Mouse (Mus musculus) bone marrow, adult 2 months (tissue): ENCODE measurements around the gene Litaf. TPM values are rescaled to one million over a fixed set of nuclear protein-coding genes. Genes with fewer than 3 reads are reported as not detected.

Source experiments
- H3K27ac ChIP-seq: fragments of 200-500 bp; 2 replicates; pipeline ENCODE4 v1.5.1; 2012; ENCODE audit warnings: low read depth, mild to moderate bottlenecking, control low read depth, inconsistent platforms, low read length; ENCODE audit not compliant: control insufficient read depth, poor library complexity, insufficient read depth
- H3K4me1 ChIP-seq: fragments of 200-500 bp; 2 replicates; pipeline ENCODE4 v1.6.1; 2011; ENCODE audit warnings: low read length; ENCODE audit not compliant: control insufficient read depth, insufficient read depth
- H3K4me3 ChIP-seq: fragments of 200-500 bp; replicated peaks from 2 replicates; pipeline ENCODE3; 2011; ENCODE audit warnings: mild to moderate bottlenecking, low read depth, low read length, control low read depth; ENCODE audit not compliant: control insufficient read depth
- CTCF ChIP-seq: fragments of 200-500 bp; IDR thresholded peaks from 2 replicates; pipeline ENCODE4 v1.5.1; 2011; ENCODE audit warnings: low read length, control low read depth; ENCODE audit not compliant: control insufficient read depth, insufficient read depth
- POLR2A ChIP-seq: fragments of 200-500 bp; IDR thresholded peaks from 2 replicates; pipeline ENCODE4 v1.6.1; 2011; ENCODE audit warnings: low read depth, mild to moderate bottlenecking, control low read depth, low read length, borderline replicate concordance; ENCODE audit not compliant: control insufficient read depth
- WGBS: fragments of 180-500 bp; shearing (Covaris S2); methylation state at CpG from one replicate; pipeline ENCODE4 v1.1.7; 2018; 5-methylcytosine and 5-hydroxymethylcytosine counted together
- polyA plus RNA-seq: library from polyadenylated mRNA; stranded (reverse); fragments of >200 nt; gene quantifications from 2 replicates; pipeline ENCODE4 v1.2.4, GENCODE M21; 2011; ENCODE audit warnings: low replicate concordance; ENCODE audit not compliant: missing spikeins, insufficient read depth, insufficient read length

The Litaf gene
- polyA plus RNA-seq, 1 experiment: 41.1 TPM

DNA sequence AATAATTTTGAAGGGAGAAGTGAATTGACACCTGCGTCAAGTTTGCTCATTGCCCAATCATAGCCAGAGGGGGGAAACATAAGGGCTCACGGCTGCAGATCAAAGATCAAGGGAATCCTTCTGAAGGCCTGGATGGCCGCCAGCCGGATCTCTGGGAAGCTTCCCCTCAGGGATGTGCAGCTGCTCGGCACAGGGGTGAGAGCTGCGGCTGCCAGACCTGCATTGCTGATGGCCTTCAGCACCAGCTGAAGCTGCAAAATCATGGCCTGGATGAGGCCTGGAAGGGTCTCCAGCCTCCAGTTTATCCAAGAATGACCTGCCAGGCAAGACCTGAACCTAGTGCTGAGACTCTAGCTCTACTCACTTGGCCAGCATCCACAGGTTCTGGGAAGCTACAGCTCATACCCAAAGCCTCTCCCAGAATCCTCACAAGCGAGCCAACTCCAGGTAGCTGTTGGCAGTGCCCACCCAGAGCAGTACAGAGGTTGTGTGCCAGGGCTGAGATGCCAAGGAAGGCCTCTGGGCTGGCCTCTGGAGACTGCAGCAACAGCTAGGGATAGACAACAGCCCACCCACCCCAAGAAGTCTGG lies 140.3 kb downstream of the Litaf start:
- TF ChIP-seq CTCF: no peak
- TF ChIP-seq POLR2A: no peak
- 74% methylated on average over 7 of the region's 7 CpGs for WGBS
- peaks cover 5% of the 10 kb centered on the region; the same call in 1 of the 2 replicates for H3K4me1 ChIP-seq
- H3K4me3 ChIP-seq: no peak overlapping the region
- 0 out of 2 replicates have a peak overlapping the region, but pooled peaks have one; percentile 10 for H3K27ac ChIP-seq

GRCm38 (mm10) chr16:10923561-10923960 lies 142.4 kb downstream of the Litaf start:
- Histone ChIP-seq H3K4me3 (no peak overlapping the region), H3K4me1 (peaks cover 1% of the 10 kb centered on the region; the same call in 1 of the 2 replicates), H3K27ac (no peak overlapping the region)
- WGBS: 76% methylated on average over 5 of the region's 5 CpGs
- TF ChIP-seq CTCF (no peak), POLR2A (no peak)

- no peak for TF ChIP-seq POLR2A
- no peak for TF ChIP-seq CTCF
- H3K4me3 ChIP-seq: no peak overlapping the region
- no peaks in the 10 kb centered on the region for H3K4me1 ChIP-seq
- no peak overlapping the region for H3K27ac ChIP-seq
These were observed 146.1 kb downstream of the Litaf start for GRCm38 (mm10) chr16:10919856-10920255.

- Histone ChIP-seq H3K4me3 (no peak overlapping the region), H3K4me1 (no peaks in the 10 kb centered on the region), H3K27ac (no peak overlapping the region)
- WGBS: 76% methylated on average over 3 of the region's 3 CpGs
- TF ChIP-seq POLR2A: no peak
- no peak for TF ChIP-seq CTCF
These were observed 149.7 kb downstream of the Litaf start for GRCm38 (mm10) chr16:10916271-10916670.

- H3K4me3 ChIP-seq: no peak overlapping the region
- TF ChIP-seq CTCF: no peak
- TF ChIP-seq POLR2A: no peak
- H3K4me1 ChIP-seq: no peaks in the 10 kb centered on the region; the same call in 1 of the 2 replicates
- 89% methylated on average over 4 of the region's 4 CpGs for WGBS
- no peak overlapping the region for H3K27ac ChIP-seq
These were observed 150.9 kb downstream of the Litaf start for GRCm38 (mm10) chr16:10915066-10915465.

DNA sequence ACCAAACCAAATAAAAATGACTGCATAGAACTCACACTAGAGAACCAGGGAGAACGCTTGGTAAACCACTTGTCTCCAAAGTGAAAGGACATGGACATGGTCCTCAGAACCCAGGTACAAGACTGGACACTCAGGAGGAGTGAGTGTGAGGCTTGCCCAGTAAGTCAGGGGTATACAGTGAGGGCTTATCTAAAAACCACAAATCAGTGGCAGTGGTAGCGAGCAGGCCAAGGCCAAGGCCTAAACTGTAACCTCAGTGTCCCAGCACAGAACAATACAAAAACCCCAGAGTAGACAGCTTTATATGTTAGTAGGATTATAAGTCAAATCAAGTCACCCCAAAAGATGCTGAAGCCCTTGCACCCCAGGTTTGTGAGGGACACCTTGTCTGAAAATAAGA lies 154.9 kb downstream of the Litaf start:
- H3K27ac ChIP-seq: no peak overlapping the region
- no peak overlapping the region for H3K4me3 ChIP-seq
- 74% methylated on average over 2 of the region's 2 CpGs for WGBS
- no peaks in the 10 kb centered on the region; the same call in 1 of the 2 replicates for H3K4me1 ChIP-seq
- no peak for TF ChIP-seq POLR2A
- no peak for TF ChIP-seq CTCF

GRCm38 (mm10) chr16:10910541-10910940 lies 155.4 kb downstream of the Litaf start:
- H3K4me1 ChIP-seq: peaks cover 3% of the 10 kb centered on the region; the same call in 1 of the 2 replicates
- H3K4me3 ChIP-seq: no peak overlapping the region
- no peak overlapping the region for H3K27ac ChIP-seq
- TF ChIP-seq POLR2A (no peak), CTCF (no peak)
- WGBS: 78% methylated on average over 7 of the region's 7 CpGs

Other genes with a start within 250 kb of the Litaf start
- gene Rmi2, start 231.1 kb downstream of the Litaf start, polyA plus RNA-seq: 3.8 and 4.8 TPM in 2 replicates
- gene Snn, start 5.2 kb downstream of the Litaf start, polyA plus RNA-seq: 12.6 and 21.6 TPM in 2 replicates
- gene Txndc11, start 68.5 kb upstream of the Litaf start, polyA plus RNA-seq: 15.9 and 18.8 TPM in 2 replicates
- 103 and 128 TPM in 2 replicates for gene Zc3h7a, start 110.2 kb upstream of the Litaf start, polyA plus RNA-seq
- gene Rsl1d1, start 137.2 kb upstream of the Litaf start, polyA plus RNA-seq: 46.6 and 76.4 TPM in 2 replicates
- gene Gspt1, start 188.2 kb upstream of the Litaf start, polyA plus RNA-seq: 51.0 and 78.9 TPM in 2 replicates
- gene Tnfrsf17, start 247.7 kb upstream of the Litaf start, polyA plus RNA-seq: 1.2 TPM in 1 of 2 replicates, not detected in the other